Mouse (Mus musculus) ES-E14 (cell line): ENCODE results near the gene Hmx3. TPM values are rescaled to one million over a fixed set of nuclear protein-coding genes. Genes with fewer than 3 reads are reported as not detected.

ENCODE experiments used
- DNase-seq: peaks from one replicate; pipeline ENCODE4 v3.0.0-alpha.2; 2013; ENCODE audit warnings: low read depth, low spot score
- H3K27ac ChIP-seq: 2 replicates; pipeline ENCODE4 v1.5.1; 2012; ENCODE audit warnings: low read depth, mild to moderate bottlenecking, low read length, moderate library complexity, mixed read lengths; ENCODE audit not compliant: poor library complexity, insufficient read depth, severe bottlenecking
- H3K36me3 ChIP-seq: 2 replicates; pipeline ENCODE4 v1.6.1; 2012; ENCODE audit warnings: mild to moderate bottlenecking, low read length, moderate library complexity, mixed read lengths; ENCODE audit not compliant: control insufficient read depth, poor library complexity, insufficient read depth, severe bottlenecking
- H3K4me1 ChIP-seq, 2 experiments: fragments of 150-350 bp in 1 of 2; sonication (generic) in 1 of 2; 2 replicates each; pipeline ENCODE4 v1.6.1; 2012; ENCODE audit warnings: low read length in 2 of 2, mild to moderate bottlenecking in 1 of 2, mixed read lengths in 1 of 2; ENCODE audit not compliant: control insufficient read depth in 2 of 2, insufficient read depth in 2 of 2, poor library complexity in 1 of 2
- H3K4me3 ChIP-seq, 2 experiments: fragments of 150-350 bp in 1 of 2; sonication (generic) in 1 of 2; 2 replicates each; pipeline ENCODE4 v1.5.1; 2012; ENCODE audit warnings: low read length in 2 of 2, low read depth in 1 of 2, mild to moderate bottlenecking in 1 of 2, mixed read lengths in 1 of 2; ENCODE audit not compliant: insufficient read depth in 1 of 2, poor library complexity in 1 of 2, severe bottlenecking in 1 of 2
- H3K9ac ChIP-seq: 2 replicates; pipeline ENCODE4 v1.6.1; 2012; ENCODE audit warnings: low read depth, mild to moderate bottlenecking, low read length, mixed read lengths; ENCODE audit not compliant: poor library complexity, insufficient read depth, severe bottlenecking
- H3K9me3 ChIP-seq: fragments of 150-350 bp; sonication (generic); 2 replicates; pipeline ENCODE4 v1.6.1; 2012; ENCODE audit warnings: low read depth, mild to moderate bottlenecking, low read length; ENCODE audit not compliant: control insufficient read depth, insufficient read depth
- CHD2 ChIP-seq: IDR thresholded peaks from 2 replicates; pipeline ENCODE4 v1.6.1; 2014; ENCODE audit warnings: mild to moderate bottlenecking, low read depth, low read length, inconsistent platforms
- HCFC1 ChIP-seq: IDR thresholded peaks from 2 replicates; pipeline ENCODE4 v1.6.1; 2012; ENCODE audit warnings: low read length, inconsistent platforms, borderline replicate concordance; ENCODE audit not compliant: insufficient read depth
- MAFK ChIP-seq: IDR thresholded peaks from 2 replicates; pipeline ENCODE4 v1.6.1; 2014; ENCODE audit warnings: mild to moderate bottlenecking, low read depth, low read length, inconsistent platforms; ENCODE audit not compliant: insufficient read depth
- ZC3H11A ChIP-seq: IDR thresholded peaks from 2 replicates; pipeline ENCODE4 v1.6.1; 2012; ENCODE audit warnings: low read depth, mild to moderate bottlenecking, inconsistent platforms, low read length, borderline replicate concordance
- ZNF384 ChIP-seq: IDR thresholded peaks from 2 replicates; pipeline ENCODE4 v1.6.1; 2012; ENCODE audit warnings: low read depth, low read length, inconsistent platforms
- in situ Hi-C, 2 experiments: fragments of 600-800 bp; cut with MboI; formaldehyde crosslinking; loops; one replicate each; pipeline ENCODE4 v1.15.1; 2025; ENCODE audit warnings: low sequenced_read_pairs in 2 of 2, inconsistent platforms in 1 of 2; ENCODE audit not compliant: unreplicated experiment in 2 of 2
- total RNA-seq: library from RNA; depleted of rRNA; stranded (reverse); fragments of 300-350 nt; gene quantifications from 2 replicates; pipeline ENCODE4 v1.2.3, GENCODE M21; 2012

The Hmx3 gene
- total RNA-seq, 1 experiment: not detected

- in situ Hi-C loops: loop anchor here (10.0 kb wide), 1 partner anchor 1043 kb away; the partner anchor contains the start of gene Nkx1-2 (in 2 of the 2)
- no peaks in the 10 kb centered on the region for H3K9me3 ChIP-seq
- no peak overlapping the region for H3K4me3 ChIP-seq
- TF ChIP-seq ZNF384: no peak
- TF ChIP-seq HCFC1: no peak
- TF ChIP-seq ZC3H11A: no peak
- TF ChIP-seq CHD2: no peak
- no peak for TF ChIP-seq MAFK
- H3K9ac ChIP-seq: no peak overlapping the region
- H3K36me3 ChIP-seq: no peaks in the 10 kb centered on the region
- peaks cover 0 to 4% of the 10 kb centered on the region in 2 experiments; a peak in 1 of 4 replicates for H3K4me1 ChIP-seq
- H3K27ac ChIP-seq: no peak overlapping the region
- DNase-seq: no peak
Observed at GRCm38 (mm10) chr7:131551931-131552741, 9.5 kb downstream of the Hmx3 start.

DNA sequence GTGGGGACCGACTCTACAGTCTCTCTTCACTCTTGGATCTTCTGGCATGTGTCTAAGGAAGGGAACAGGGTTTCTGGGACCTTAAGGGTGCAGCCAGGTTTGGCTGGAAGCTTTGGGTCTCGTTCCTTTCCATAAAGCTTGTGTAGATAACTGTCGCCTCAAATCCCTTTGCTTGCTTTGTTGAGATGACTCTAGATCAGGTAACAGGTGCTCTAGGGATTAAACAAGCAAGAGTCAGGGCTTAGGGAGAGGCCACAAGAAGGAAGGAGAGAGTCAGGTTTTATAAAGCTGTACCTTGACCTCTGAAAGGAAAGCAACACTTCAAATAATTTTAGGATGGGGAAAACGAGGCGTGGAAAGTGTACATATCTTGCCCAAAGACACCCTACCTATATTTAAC lies 10.1 kb downstream of the Hmx3 start:
- Histone ChIP-seq H3K9ac (no peak overlapping the region), H3K4me3 (no peak overlapping the region), H3K4me1 (peaks cover 0 to 4% of the 10 kb centered on the region in 2 experiments; a peak in 1 of 4 replicates), H3K9me3 (no peaks in the 10 kb centered on the region), H3K27ac (no peak overlapping the region), H3K36me3 (no peaks in the 10 kb centered on the region)
- DNase-seq: no peak
- TF ChIP-seq CHD2 (no peak), ZC3H11A (no peak), MAFK (no peak), HCFC1 (no peak), ZNF384 (no peak)
- in situ Hi-C loops: loop anchor here (10.0 kb wide), 1 partner anchor 1042 kb away; the partner anchor contains the start of gene Nkx1-2 (in 2 of the 2)

DNA sequence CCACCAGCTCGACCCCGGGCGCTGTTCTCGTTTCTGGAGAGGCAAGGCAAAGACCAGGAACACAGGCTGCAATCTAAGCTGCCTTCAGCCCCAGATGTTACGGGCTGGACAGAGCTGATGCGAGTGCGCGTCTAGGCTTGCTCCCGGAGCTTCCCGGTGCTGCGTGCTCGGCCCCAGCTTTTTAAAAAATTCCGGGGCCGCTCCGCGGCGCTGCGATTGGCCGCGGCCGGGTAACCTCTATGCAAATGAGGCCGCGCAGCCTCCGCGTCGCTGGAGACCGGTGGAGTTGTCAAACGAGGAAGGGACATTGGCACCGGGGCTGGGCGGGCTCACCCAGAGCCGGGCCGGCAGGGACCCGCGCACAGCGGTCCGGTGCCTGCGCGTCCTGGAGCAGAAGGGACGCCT lies 11.1 kb downstream of the Hmx3 start:
- Histone ChIP-seq H3K9me3 (no peaks in the 10 kb centered on the region), H3K27ac (no peak overlapping the region), H3K36me3 (no peaks in the 10 kb centered on the region), H3K4me1 (peaks cover 0 to 4% of the 10 kb centered on the region in 2 experiments; a peak in 1 of 4 replicates), H3K4me3 (peak overlapping the region; percentile 50 to 59), H3K9ac (no peak overlapping the region)
- DNase-seq: no peak
- TF ChIP-seq ZC3H11A: no peak
- TF ChIP-seq MAFK: no peak
- no peak for TF ChIP-seq CHD2
- TF ChIP-seq HCFC1: no peak
- no peak for TF ChIP-seq ZNF384
- in situ Hi-C loops: loop anchor here (10.0 kb wide), 1 partner anchor 1041 kb away; the partner anchor contains the start of gene Nkx1-2 (in 2 of the 2)

GRCm38 (mm10) chr7:131554341-131555180 lies 11.9 kb downstream of the Hmx3 start:
- no peak for DNase-seq
- Histone ChIP-seq H3K9ac (no peak overlapping the region), H3K9me3 (no peaks in the 10 kb centered on the region), H3K36me3 (no peaks in the 10 kb centered on the region), H3K4me3 (peak overlapping the region; percentile 50 to 59), H3K27ac (no peak overlapping the region), H3K4me1 (peaks cover 0 to 4% of the 10 kb centered on the region in 2 experiments; a peak in 1 of 4 replicates)
- in situ Hi-C loops: loop anchor here (10.0 kb wide), 1 partner anchor 1040 kb away; the partner anchor contains the start of gene Nkx1-2 (in 2 of the 2)
- TF ChIP-seq ZNF384 (no peak), HCFC1 (no peak), MAFK (no peak), ZC3H11A (no peak), CHD2 (no peak)
